Mouse (Mus musculus): ENCODE measurements around the gene Gm2431.
"Not testable (repeated sequence)": the region's sequence is repeated elsewhere in the genome, so short reads cannot be mapped to it uniquely, and the experiment has no call there.

Gm2431 gene

GRCm38 (mm10) chr7:142258254-142258653 lies at the start of gene Gm2431:
Gene Gm2431 (minus strand): TSS chr7:142258354.
- DNase-seq (ENCODE audit: low spot score): not testable (repeated sequence)

GRCm38 (mm10) chr7:142303929-142304328 lies 45.8 kb upstream of the Gm2431 start:
- DNase-seq (ENCODE audit: low spot score): not testable (repeated sequence)

- DNase-seq (ENCODE audit: low spot score): no peak
These were observed 45.1 kb upstream of the Gm2431 start, which contains the start of gene Krtap5-4 for GRCm38 (mm10) chr7:142303249-142303648. Gene Krtap5-4 (plus strand): TSS chr7:142303549.

- not testable (repeated sequence) for DNase-seq (ENCODE audit: low spot score)
These were observed 38.9 kb upstream of the Gm2431 start, which contains the start of gene Krtap5-1 for GRCm38 (mm10) chr7:142297018-142297417. Gene Krtap5-1 (minus strand): TSS chr7:142297118.

GRCm38 (mm10) chr7:142296108-142296507 lies 38.0 kb upstream of the Gm2431 start:
- DNase-seq (ENCODE audit: low spot score): peak; percentile 35

GRCm38 (mm10) chr7:142295418-142295817 lies 37.3 kb upstream of the Gm2431 start:
- DNase-seq (ENCODE audit: low spot score): no peak

- peak; percentile 28 for DNase-seq (ENCODE audit: low spot score)
These were observed 35.7 kb upstream of the Gm2431 start for GRCm38 (mm10) chr7:142293851-142294250.

- not testable (repeated sequence) for DNase-seq (ENCODE audit: low spot score)
These were observed 27.9 kb upstream of the Gm2431 start for GRCm38 (mm10) chr7:142285910-142286612.

GRCm38 (mm10) chr7:142285130-142285835 lies 27.1 kb upstream of the Gm2431 start:
- peak; percentile 52 for DNase-seq (ENCODE audit: low spot score)

- DNase-seq (ENCODE audit: low spot score): peak; percentile 90
These were observed 26.5 kb upstream of the Gm2431 start for GRCm38 (mm10) chr7:142284615-142285080.

GRCm38 (mm10) chr7:142284023-142284591 lies 26.0 kb upstream of the Gm2431 start:
- peak; percentile 68 for DNase-seq (ENCODE audit: low spot score)

GRCm38 (mm10) chr7:142282847-142283246 lies 24.7 kb upstream of the Gm2431 start:
- peak; percentile 28 for DNase-seq (ENCODE audit: low spot score)

- DNase-seq (ENCODE audit: low spot score): not testable (repeated sequence)
These were observed 21.1 kb upstream of the Gm2431 start for GRCm38 (mm10) chr7:142279291-142279690.

GRCm38 (mm10) chr7:142278183-142278582 lies 20.0 kb upstream of the Gm2431 start:
- peak; percentile 68 for DNase-seq (ENCODE audit: low spot score)

- not testable (repeated sequence) for DNase-seq (ENCODE audit: low spot score)
These were observed 16.1 kb upstream of the Gm2431 start, which contains the start of gene Gm4559 for GRCm38 (mm10) chr7:142274263-142274662. Gene Gm4559 (minus strand): TSS chr7:142274363.

GRCm38 (mm10) chr7:142255517-142255916 lies 2.6 kb downstream of the Gm2431 start:
- peak; percentile 36 for DNase-seq (ENCODE audit: low spot score)

GRCm38 (mm10) chr7:142249824-142250223 lies 8.3 kb downstream of the Gm2431 start:
- peak; percentile 18 for DNase-seq (ENCODE audit: low spot score)

GRCm38 (mm10) chr7:142240978-142241377 lies 17.2 kb downstream of the Gm2431 start, which contains the start of gene Gm40460:
Gene Gm40460 (minus strand): TSS chr7:142241078.
- DNase-seq (ENCODE audit: low spot score): no peak

GRCm38 (mm10) chr7:142231540-142231939 lies 26.6 kb downstream of the Gm2431 start:
- no peak for DNase-seq (ENCODE audit: low spot score)

GRCm38 (mm10) chr7:142229871-142230270 lies 28.3 kb downstream of the Gm2431 start, which contains the start of gene Krtap5-5:
Gene Krtap5-5 (minus strand): TSS chr7:142229971.
- not testable (repeated sequence) for DNase-seq (ENCODE audit: low spot score)

GRCm38 (mm10) chr7:142224518-142224917 lies 33.6 kb downstream of the Gm2431 start:
- no peak for DNase-seq (ENCODE audit: low spot score)

GRCm38 (mm10) chr7:142212136-142212535 lies 46.0 kb downstream of the Gm2431 start:
- not testable (repeated sequence) for DNase-seq (ENCODE audit: low spot score)

Data from ovary, postnatal 36 days (tissue).